Mouse (Mus musculus): Measurements from ENCODE around the gene Lrrc8d.
A peak's percentile ranks its signal among the peaks of the same experiment; 100 is the strongest.
"Not testable (repeated sequence)": the region's sequence is repeated elsewhere in the genome, so short reads cannot be mapped to it uniquely, and the experiment has no call there.

Gene Lrrc8d

DNA sequence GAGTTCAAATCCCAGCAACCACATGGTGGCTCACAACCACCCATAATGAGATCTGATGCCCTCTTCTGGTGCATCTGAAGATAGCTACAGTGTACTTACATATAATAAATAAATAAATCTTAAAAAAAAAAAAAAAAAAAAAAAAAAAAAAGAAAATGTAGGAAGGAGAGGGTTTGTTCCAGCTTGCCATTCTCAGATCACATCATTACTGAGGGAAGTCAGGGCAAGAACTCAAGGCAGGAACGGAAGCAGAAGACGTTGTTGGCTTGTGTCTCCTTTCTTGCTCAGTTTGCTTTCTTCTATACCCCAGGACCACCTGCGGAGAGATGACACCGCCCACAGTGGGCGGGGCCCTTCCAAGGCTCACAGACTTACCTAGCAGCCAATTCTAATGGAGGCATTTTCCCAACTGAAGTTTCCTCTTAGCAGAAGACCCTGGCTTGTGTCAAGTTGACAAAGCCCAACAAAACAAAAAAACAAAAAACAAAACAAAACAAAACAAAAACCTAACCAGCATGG is 165.4 kb downstream of the Lrrc8d start:
- DNase-seq = not testable (repeated sequence)

DNA sequence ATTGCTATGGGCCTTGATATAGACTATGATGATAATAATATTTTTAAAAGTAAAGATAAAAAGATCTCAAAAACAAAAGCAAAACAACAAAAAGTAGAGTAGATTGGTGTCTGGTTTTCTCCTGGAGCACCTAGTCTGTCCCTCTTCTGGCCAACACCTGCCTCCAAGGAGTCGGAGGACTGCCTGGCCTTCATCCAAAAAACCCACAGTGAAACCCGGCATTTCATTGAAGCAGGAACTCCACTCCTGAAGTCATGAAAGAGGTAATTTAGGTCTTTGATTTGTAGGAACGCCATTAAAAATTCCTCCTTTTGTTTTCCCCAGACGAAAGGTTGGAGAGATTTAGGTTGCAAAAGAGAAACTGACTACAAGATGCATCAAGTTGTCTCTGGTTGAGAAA is 167.7 kb downstream of the Lrrc8d start:
- DNase-seq = peak; percentile 38 to 39

DNA sequence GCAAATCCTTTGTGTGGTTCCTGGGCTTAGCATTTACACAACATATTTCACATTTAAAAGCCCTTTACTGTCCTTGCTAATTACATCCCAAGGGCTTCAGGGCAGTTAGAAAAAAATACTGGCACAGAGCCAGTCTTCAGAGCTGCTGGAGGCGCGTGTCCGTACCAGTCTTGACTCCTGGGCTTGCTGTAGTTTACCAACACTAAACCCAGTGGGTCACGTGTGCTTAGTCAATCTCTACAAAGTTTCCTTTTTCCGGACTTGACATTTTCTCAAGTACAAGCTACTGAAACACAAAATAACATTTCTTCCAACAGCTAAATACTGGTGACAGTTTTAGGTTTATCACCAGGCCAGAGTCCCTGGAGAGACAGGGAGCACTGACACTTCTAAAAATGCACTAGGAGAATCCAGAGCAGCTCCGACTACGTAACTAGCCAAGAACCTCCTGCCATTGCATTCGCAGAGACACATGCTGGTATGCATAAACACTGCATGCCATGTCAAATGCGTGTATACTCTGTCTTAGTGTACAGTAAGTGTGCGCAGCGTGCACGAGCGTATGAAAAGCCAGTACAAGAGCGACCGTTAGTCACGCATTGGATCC is 168.2 kb downstream of the Lrrc8d start:
- peak; percentile 25 to 56 for DNase-seq

DNA sequence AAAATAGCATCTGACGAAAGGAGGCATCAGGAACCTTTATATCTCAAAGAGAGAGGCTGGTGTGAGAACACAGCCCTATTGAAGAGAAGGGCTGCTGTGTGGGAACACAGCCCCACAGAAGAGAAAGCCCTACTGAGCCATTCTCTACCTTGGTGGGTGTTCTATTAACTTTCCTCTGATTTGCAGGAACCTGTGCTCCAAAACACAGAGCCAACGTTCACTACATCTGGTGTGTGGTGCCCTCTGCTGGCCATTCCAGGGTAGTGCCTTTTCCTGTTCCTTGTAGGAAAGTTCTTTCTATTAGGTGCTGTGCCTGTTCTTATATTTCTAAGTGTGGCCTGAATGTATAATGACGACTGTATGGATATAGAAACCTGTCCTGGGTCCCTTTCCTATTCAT is 168.8 kb downstream of the Lrrc8d start:
- DNase-seq = peak; percentile 92 to 93

DNA sequence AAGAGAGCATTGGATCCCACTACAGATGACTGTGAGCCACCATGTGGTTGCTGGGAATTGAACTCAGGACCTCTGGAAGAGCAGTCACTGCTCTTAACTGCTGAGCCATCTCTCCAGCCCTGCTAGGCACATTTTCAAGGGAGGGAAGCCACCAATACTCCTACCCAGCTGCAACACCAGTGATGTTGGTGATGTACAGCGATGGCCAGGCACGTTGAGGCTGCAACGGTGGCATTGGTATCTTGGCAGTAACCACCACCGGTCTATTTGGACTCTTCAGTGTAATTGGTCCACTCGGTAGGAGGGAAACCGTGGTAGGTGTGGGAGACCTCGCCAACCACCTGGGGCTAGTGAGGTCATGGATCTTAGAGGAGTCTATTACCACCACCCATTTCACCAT is 170.0 kb downstream of the Lrrc8d start:
- DNase-seq = no peak

DNA sequence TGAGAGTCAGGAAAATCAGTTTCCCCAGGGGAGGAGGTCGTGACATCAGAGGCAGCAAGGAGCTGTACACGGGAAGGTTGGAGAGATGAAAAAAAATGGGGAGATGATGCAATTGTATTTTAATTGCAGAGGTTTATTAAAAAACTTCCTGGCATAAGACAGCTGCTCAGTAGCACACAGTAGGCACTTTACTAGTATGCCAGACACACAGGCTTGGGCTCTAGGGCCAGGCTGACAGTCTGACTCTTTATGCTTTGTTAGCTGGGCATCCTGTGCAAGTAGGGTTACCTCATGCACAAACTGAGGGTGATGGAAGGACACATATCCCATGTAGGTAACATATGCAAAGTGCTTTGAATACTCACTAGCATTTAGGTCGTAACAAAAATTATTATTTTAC is 171.4 kb downstream of the Lrrc8d start:
- DNase-seq = no peak

DNA sequence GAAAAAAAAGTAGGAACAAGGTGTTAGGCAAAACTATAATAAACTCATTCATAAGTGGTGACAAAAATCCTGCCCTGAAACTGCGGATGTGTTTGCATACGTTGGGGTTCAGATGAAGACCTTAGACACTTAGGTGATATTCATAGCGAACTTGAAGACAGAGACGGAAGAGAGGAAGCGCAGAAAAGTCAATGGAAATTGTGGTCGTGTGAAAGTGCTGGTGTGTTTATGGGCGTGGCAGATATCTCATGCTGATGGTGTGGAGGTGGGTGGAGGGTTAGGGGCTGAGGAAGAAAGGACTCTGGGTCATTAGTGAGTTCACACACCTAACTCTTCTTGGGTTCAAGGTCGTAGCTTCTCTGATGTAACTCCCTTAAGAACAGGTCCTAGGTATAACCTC is 172.4 kb downstream of the Lrrc8d start:
- DNase-seq = no peak

DNA sequence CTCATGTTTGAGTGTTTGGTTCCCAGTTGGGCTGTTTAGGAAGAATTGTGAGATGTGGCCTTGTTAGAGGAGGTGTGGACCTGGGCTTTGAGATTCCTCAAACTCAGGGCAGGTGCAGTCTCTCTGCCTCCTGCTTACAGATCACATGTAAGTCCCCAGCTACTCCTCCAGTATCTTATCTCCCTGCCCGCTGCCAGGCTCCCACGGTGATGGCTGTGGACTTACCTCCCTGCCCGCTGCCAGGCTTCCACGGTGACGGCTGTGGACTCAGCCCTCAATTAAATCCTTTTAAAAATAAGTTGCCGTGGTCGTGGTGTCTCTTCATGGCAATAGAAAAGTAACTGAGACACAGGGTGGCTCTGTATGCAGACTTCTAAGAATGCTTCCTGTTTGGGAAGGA is 173.1 kb downstream of the Lrrc8d start:
- no peak for DNase-seq

DNA sequence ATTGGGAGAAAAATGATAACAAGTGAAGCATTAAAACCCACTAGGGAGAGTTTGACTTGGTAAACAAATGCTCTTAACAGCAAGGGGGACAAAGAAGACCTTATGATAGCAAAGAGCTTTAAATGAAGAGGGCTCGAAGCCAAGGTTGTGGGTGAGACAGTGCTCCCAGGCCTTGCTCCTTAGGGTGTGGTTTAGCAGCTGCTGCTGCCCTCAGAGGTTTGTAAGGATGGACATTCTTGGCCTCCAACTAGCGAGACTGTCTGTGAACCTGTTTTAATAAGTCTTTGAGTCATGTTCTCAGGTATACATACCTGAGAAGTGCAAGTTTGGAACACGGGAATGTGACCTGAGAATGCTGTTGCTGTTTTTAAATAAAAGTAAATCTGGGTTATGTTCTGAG is 174.0 kb downstream of the Lrrc8d start:
- DNase-seq = no peak

DNA sequence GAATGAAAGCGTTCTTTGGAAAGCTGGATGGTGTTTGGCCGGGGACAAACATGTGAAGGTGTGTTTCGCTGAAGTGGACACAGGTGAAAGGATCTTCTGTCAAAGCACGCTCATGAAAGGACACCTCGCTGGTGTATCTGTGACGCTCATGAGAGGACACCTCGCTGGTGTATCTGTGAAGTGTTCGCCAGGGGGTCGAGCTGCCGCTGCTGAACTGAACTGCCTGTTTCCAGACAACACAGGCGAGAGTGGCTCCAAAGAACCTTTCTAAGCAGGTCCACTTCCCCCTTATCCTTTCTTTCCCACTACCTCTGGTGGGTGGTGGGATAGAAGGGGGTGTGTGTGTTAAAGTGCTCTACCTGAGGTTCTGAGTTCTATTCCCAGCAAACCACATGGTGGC is 174.7 kb downstream of the Lrrc8d start:
- no peak for DNase-seq

DNA sequence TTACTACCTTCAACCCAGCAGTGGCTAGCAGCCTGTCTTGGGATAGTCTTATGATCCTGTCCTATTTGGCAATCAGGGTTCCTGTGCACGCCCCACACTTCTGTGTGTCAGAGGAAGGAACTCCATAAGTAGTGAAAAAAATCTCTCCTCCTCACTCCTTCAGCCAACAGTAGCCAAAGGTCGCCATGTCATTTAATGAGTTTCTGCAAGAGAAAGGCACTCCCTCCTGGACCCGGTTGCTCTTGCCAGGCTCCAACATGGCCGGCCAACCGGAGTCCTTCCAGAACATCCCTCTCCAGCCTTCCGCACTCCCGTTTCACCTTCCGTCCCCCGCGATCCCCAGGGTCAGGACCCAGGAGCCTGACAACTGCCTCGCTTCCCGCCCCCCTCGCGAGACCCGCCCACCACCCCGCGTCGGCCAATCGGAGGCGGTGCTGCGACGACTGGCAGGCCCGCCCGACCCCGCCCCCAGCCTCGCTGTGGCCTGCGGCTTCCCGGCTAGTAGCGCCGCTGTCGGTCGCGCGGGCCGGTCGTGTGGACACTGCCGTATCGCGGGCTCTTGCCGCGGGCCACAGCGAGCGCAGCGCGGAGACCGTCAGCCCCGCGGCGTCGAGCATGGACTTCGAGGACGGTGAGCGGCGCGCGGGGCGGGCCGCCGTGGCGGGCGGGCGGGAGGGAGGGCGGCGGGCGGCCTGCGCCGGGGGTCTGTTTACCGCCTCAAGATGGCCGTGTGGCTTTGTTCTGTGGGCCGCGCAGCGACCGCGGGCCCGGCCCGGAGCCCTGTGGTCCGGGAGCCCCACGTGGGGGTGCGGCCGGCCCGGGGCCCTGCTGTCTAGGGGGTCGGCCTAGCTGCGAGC is 176.5 kb downstream of the Lrrc8d start, which contains the start of gene Zfp326:
Gene Zfp326, plus strand, starts transcription at position 498 of the 857 bp plus-strand sequence.
- DNase-seq = peak; percentile 97 to 98

DNA sequence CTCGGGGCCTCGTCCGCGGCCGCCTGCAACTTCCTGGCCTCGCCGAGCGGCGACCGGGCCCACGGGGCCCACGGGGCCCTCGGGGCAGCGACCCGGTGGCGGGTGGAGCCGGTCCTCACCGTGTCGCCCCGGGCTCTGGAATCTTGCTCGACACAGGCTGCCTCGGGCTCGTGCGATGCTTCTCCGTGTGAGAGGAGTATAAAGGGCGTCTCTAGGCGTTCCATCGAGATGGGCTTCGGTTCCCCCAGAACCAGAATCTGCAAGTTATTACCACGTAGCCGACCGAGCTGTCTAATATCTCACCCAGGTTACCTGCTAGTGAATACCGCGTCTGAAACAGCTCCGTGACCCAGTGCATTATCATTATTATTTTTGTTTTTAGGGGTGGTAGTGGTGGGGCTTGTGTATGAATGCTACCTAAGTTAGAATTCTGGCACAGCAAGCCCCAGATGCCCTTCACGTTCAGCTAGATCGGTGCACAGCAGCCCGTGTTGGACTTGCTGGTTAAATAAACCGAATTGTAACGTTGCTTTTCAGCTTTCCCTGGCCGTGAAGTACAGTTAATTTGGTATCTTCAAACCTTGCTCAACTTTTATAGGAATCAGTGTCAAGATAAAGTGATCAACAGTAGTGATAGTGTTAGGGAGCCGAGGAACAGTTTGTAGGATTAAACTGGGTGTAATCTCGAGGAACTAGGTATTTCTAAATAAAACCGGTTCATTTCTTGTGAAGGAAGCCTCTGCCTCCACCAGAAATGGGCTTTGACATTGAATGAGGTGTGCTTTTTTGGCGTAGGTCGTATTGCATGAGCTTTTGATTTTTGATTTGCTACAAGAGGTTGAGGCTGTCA is 177.4 kb downstream of the Lrrc8d start:
- peak in 1 of 2 experiments; percentile 68 for DNase-seq
